Mouse (Mus musculus) neural tube, embryonic 11.5 days (tissue): ENCODE results near the gene Kctd21. TPM values are rescaled to one million over a fixed set of nuclear protein-coding genes. Genes with fewer than 3 reads are reported as not detected.

Experiments used
- ATAC-seq: fragments of 200-750 bp; cut with Nextera tagmentation; 2 replicates; pipeline ENCODE4 v1.8.0; 2017; ENCODE audit warnings: moderate number of reproducible peaks, mild to moderate bottlenecking, moderate TSS enrichment, moderate library complexity; ENCODE audit not compliant: insufficient read depth, low FRiP score, low TSS enrichment
- DNase-seq: peaks from one replicate; pipeline ENCODE4 v3.0.0-alpha.2; 2015; ENCODE audit warnings: low spot score
- H3K27ac ChIP-seq: fragments of 300-500 bp; sonication (generic); 2 replicates; pipeline ENCODE4 v1.5.1; 2014; ENCODE audit warnings: low read depth, mild to moderate bottlenecking, low read length
- H3K27me3 ChIP-seq: fragments of 300-500 bp; sonication (generic); 2 replicates; pipeline ENCODE4 v1.6.1; 2014; ENCODE audit warnings: mild to moderate bottlenecking, low read length, mixed read lengths; ENCODE audit not compliant: control insufficient read depth, insufficient read depth
- H3K36me3 ChIP-seq: fragments of 300-500 bp; sonication (generic); 2 replicates; pipeline ENCODE4 v1.6.1; 2014; ENCODE audit warnings: mild to moderate bottlenecking, low read length, moderate library complexity, mixed read lengths; ENCODE audit not compliant: control insufficient read depth, insufficient read depth
- H3K4me1 ChIP-seq: fragments of 300-500 bp; sonication (generic); 2 replicates; pipeline ENCODE4 v1.6.1; 2014; ENCODE audit warnings: low read length, mixed read lengths; ENCODE audit not compliant: control insufficient read depth, insufficient read depth
- H3K4me2 ChIP-seq: fragments of 300-500 bp; sonication (generic); 2 replicates; pipeline ENCODE4 v1.6.1; 2014; ENCODE audit warnings: low read depth, mild to moderate bottlenecking, moderate library complexity
- H3K4me3 ChIP-seq: fragments of 300-500 bp; sonication (generic); 2 replicates; pipeline ENCODE4 v1.5.1; 2014; ENCODE audit warnings: low read depth, low read length
- H3K9ac ChIP-seq: fragments of 300-500 bp; sonication (generic); 2 replicates; pipeline ENCODE4 v1.6.1; 2014; ENCODE audit warnings: mild to moderate bottlenecking, low read length
- H3K9me3 ChIP-seq: fragments of 300-500 bp; sonication (generic); 2 replicates; pipeline ENCODE4 v1.6.1; 2016; ENCODE audit warnings: low read length; ENCODE audit not compliant: control insufficient read depth
- WGBS: fragments of 180-500 bp; shearing (Covaris S2); extraction: QIAGEN DNeasy Blood & Tissue Kit; methylation state at CpG from one replicate; pipeline ENCODE4 v1.1.7; 2014; 5-methylcytosine and 5-hydroxymethylcytosine counted together
- polyA plus RNA-seq: library from polyadenylated mRNA; unstranded; fragments of >200 nt; fragmentation: Nextera tagmentation; extraction: Ambion mirVana; gene quantifications from 2 replicates; pipeline ENCODE4 v1.2.1, GENCODE M21; 2014

The Kctd21 gene
- polyA plus RNA-seq: 6.1 and 6.6 TPM in 2 replicates

DNA sequence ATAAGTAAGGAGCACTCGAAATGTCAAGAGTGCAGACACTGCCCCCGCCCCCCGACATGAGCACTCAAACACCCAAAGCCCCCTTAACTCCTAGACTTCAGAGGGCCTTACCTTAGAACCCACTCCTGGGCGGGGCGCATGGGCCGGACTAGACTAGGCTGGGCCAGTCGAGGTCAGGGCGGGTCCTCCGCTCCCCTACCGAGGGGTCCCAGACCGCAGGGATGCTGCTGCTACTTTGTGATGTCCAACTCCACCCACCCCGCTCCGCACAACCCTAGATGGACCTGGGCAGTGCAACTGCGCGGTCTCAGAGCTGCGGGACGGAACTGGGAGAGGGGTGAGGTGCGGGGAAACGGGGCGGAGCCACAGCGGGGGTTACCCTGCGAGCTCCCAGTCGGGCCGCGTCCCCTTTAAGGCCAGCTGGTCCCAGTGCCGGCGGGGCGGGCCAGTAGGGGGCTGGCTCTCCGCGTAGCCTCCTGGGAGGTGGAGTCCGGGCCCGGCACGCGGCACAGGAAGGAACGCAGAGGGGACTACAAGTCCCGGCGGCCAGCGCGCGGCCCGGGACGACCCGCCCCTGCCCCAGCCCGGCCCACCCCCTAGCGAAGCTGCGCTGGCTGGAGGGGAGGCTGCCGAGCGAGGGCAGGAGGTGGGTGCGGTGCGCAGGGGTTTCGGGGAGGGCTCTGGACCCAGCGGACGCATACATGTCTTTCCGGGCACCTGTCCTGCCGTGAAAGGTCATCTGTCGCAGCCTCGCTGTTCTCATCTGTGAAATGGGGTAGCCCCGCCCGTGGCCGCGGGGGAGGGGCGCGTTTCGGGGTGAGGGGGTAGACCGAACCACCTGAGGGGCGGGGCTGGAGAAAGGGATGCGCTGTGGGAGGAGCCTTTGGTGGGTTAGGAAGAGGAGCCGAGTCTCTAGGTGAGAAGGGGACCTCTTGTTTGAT lies at the start of gene Kctd21, which contains the start of gene Usp35:
Kctd21 (plus strand) TSS at position 602 of the 941 bp plus-strand sequence.
Usp35 (minus strand) TSS at position 295 of the 941 bp plus-strand sequence.
- peak within 1 kb of the TSS; percentile 71 for H3K9ac ChIP-seq
- H3K4me1 ChIP-seq: peaks cover 5% of the 10 kb centered on the region; the same call in 1 of the 2 replicates
- no peaks in the 10 kb centered on the region for H3K36me3 ChIP-seq
- H3K27me3 ChIP-seq: no peaks in the 10 kb centered on the region
- DNase-seq (peak; percentile 97), ATAC-seq (peak; percentile 98)
- no peaks in the 10 kb centered on the region for H3K9me3 ChIP-seq
- H3K27ac ChIP-seq: 0 out of 2 replicates have a peak within 1 kb of the TSS, but pooled peaks have one; percentile 14
- peak within 1 kb of the TSS; percentile 78 for H3K4me2 ChIP-seq
- peak within 1 kb of the TSS; percentile 80 for H3K4me3 ChIP-seq
- 1% methylated on average over 66 of the region's 68 CpGs for WGBS

- ATAC-seq (no peak), DNase-seq (no peak)
- Histone ChIP-seq H3K4me1 (no peaks in the 10 kb centered on the region), H3K9ac (no peak overlapping the region), H3K9me3 (no peaks in the 10 kb centered on the region), H3K4me2 (no peak overlapping the region), H3K27me3 (no peaks in the 10 kb centered on the region), H3K27ac (no peak overlapping the region), H3K4me3 (no peak overlapping the region), H3K36me3 (no peaks in the 10 kb centered on the region; the same call in 1 of the 2 replicates)
- WGBS: 62% methylated on average over 2 of the region's 2 CpGs
Measured at GRCm38 (mm10) chr7:97296986-97297385, 35.1 kb upstream of the Kctd21 start.

DNA sequence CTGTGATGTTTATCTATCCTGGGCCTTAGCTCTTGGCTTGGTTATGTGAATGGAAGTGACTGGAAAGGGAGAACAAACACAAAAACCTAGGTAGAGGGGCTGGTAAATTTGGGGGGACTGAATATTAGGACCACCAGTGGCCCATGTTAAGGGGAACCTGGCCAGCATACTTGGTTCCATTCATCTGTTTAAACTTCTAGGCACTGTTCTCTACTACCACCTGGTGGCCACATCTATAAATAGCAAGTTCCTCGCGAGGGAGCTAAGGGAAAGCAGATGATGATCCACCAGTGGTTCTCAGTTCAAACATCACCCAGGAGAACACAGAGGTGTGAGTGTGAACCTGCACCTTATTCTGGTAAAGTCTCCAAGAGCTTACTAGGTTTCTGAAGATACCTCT lies 34.7 kb upstream of the Kctd21 start:
- no peak overlapping the region for H3K9ac ChIP-seq
- no peak overlapping the region for H3K27ac ChIP-seq
- H3K4me1 ChIP-seq: no peaks in the 10 kb centered on the region
- no peaks in the 10 kb centered on the region for H3K9me3 ChIP-seq
- WGBS: 0% methylated on average over 2 of the region's 2 CpGs
- ATAC-seq (peak; percentile 38; the same call in 1 of the 2 replicates), DNase-seq (peak; percentile 55)
- H3K27me3 ChIP-seq: no peaks in the 10 kb centered on the region
- H3K4me2 ChIP-seq: no peak overlapping the region
- H3K36me3 ChIP-seq: no peaks in the 10 kb centered on the region; the same call in 1 of the 2 replicates
- no peak overlapping the region for H3K4me3 ChIP-seq

GRCm38 (mm10) chr7:97298279-97298678 lies 33.8 kb upstream of the Kctd21 start:
- Histone ChIP-seq H3K4me1 (no peaks in the 10 kb centered on the region), H3K4me2 (no peak overlapping the region), H3K9ac (no peak overlapping the region), H3K27ac (no peak overlapping the region), H3K36me3 (no peaks in the 10 kb centered on the region; the same call in none of the 2 replicates), H3K9me3 (no peaks in the 10 kb centered on the region), H3K27me3 (no peaks in the 10 kb centered on the region), H3K4me3 (no peak overlapping the region)
- 87% methylated on average over 2 of the region's 2 CpGs for WGBS
- no peak for ATAC-seq
- no peak for DNase-seq

GRCm38 (mm10) chr7:97298943-97299342 lies 33.2 kb upstream of the Kctd21 start:
- H3K9me3 ChIP-seq: no peaks in the 10 kb centered on the region
- H3K27ac ChIP-seq: no peak overlapping the region
- no peaks in the 10 kb centered on the region for H3K27me3 ChIP-seq
- H3K9ac ChIP-seq: no peak overlapping the region
- H3K4me3 ChIP-seq: no peak overlapping the region
- H3K4me1 ChIP-seq: no peaks in the 10 kb centered on the region
- H3K36me3 ChIP-seq: no peaks in the 10 kb centered on the region; the same call in none of the 2 replicates
- H3K4me2 ChIP-seq: no peak overlapping the region
- ATAC-seq: no peak
- no peak for DNase-seq
- 76% methylated on average over 6 of the region's 6 CpGs for WGBS

GRCm38 (mm10) chr7:97300914-97301313 lies 31.2 kb upstream of the Kctd21 start:
- H3K4me2 ChIP-seq: no peak overlapping the region
- H3K36me3 ChIP-seq: no peaks in the 10 kb centered on the region; the same call in none of the 2 replicates
- no peak for ATAC-seq
- no peak for DNase-seq
- no peak overlapping the region for H3K27ac ChIP-seq
- H3K27me3 ChIP-seq: no peaks in the 10 kb centered on the region
- H3K9ac ChIP-seq: no peak overlapping the region
- no peaks in the 10 kb centered on the region for H3K9me3 ChIP-seq
- H3K4me1 ChIP-seq: no peaks in the 10 kb centered on the region
- WGBS: 85% methylated on average over 2 of the region's 2 CpGs
- H3K4me3 ChIP-seq: no peak overlapping the region

- DNase-seq: no peak
- WGBS: 91% methylated on average over 8 of the region's 8 CpGs
- H3K4me3 ChIP-seq: no peak overlapping the region
Measured at GRCm38 (mm10) chr7:97301321-97301720, 30.8 kb upstream of the Kctd21 start.

GRCm38 (mm10) chr7:97302261-97302660 lies 29.9 kb upstream of the Kctd21 start:
- DNase-seq: no peak
- Histone ChIP-seq H3K27me3 (no peaks in the 10 kb centered on the region), H3K4me3 (no peak overlapping the region), H3K36me3 (no peaks in the 10 kb centered on the region; the same call in none of the 2 replicates), H3K9ac (no peak overlapping the region), H3K4me2 (no peak overlapping the region), H3K27ac (no peak overlapping the region), H3K9me3 (no peaks in the 10 kb centered on the region), H3K4me1 (no peaks in the 10 kb centered on the region)
- no peak for ATAC-seq
- 84% methylated on average over 4 of the region's 4 CpGs for WGBS

More at GRCm38 (mm10) chr7:97301321-97301720, 30.8 kb upstream of the Kctd21 start:
- no peak overlapping the region for H3K27ac ChIP-seq
- H3K9ac ChIP-seq: no peak overlapping the region
- no peaks in the 10 kb centered on the region for H3K4me1 ChIP-seq
- no peaks in the 10 kb centered on the region for H3K27me3 ChIP-seq
- H3K4me2 ChIP-seq: no peak overlapping the region
- no peak for ATAC-seq
- H3K9me3 ChIP-seq: no peaks in the 10 kb centered on the region
- H3K36me3 ChIP-seq: no peaks in the 10 kb centered on the region; the same call in none of the 2 replicates
